Mouse (Mus musculus): ENCODE measurements at regions not wholly inside any gene's neighbourhood (a gene's known extent, or its start where the extent isn't known, plus 50 kb on each side); places are given as distances from the start of the nearest gene placed in this dataset.

GRCm38 (mm10) chr2:117747136-117747535, 364.5 kb upstream of the Thbs1 start:
- Histone ChIP-seq H3K27me3 (ENCODE audit: control insufficient read depth, insufficient read depth, low read length) (no peaks in the 10 kb centered on the region), H3K4me3 (ENCODE audit: low read depth, low read length) (no peak overlapping the region), H3K36me3 (ENCODE audit: control insufficient read depth, insufficient read depth, low read length) (no peaks in the 10 kb centered on the region), H3K4me1 (ENCODE audit: control insufficient read depth, insufficient read depth, insufficient read length, low read length) (no peaks in the 10 kb centered on the region), H3K27ac (ENCODE audit: insufficient read depth, low read depth, low read length) (no peak overlapping the region)
- TF ChIP-seq POLR2A (IDR thresholded peaks at IDR 0.05; ENCODE audit: low read depth, low read length) (no peak), CTCF (IDR thresholded peaks at IDR 0.05; ENCODE audit: extremely low read depth, insufficient read length, insufficient replicate concordance, low read depth, low read length) (no peak)
- 75% methylated on average over 3 of the region's 3 CpGs for WGBS

- no peak overlapping the region for H3K27ac ChIP-seq (ENCODE audit: insufficient read depth, low read depth, low read length)
- no peaks in the 10 kb centered on the region for H3K36me3 ChIP-seq (ENCODE audit: control insufficient read depth, insufficient read depth, low read length)
- 50% methylated on average over 4 of the region's 4 CpGs for WGBS
- no peaks in the 10 kb centered on the region for H3K27me3 ChIP-seq (ENCODE audit: control insufficient read depth, insufficient read depth, low read length)
- H3K4me3 ChIP-seq (ENCODE audit: low read depth, low read length), result no peak overlapping the region
- TF ChIP-seq CTCF (IDR thresholded peaks at IDR 0.05; ENCODE audit: extremely low read depth, insufficient read length, insufficient replicate concordance, low read depth, low read length) (no peak), POLR2A (IDR thresholded peaks at IDR 0.05; ENCODE audit: low read depth, low read length) (no peak)
- no peaks in the 10 kb centered on the region for H3K4me1 ChIP-seq (ENCODE audit: control insufficient read depth, insufficient read depth, insufficient read length, low read length)
These were observed 362.8 kb upstream of the Thbs1 start for GRCm38 (mm10) chr2:117748892-117749291.

GRCm38 (mm10) chr2:117759491-117760013, 352.1 kb upstream of the Thbs1 start:
- Histone ChIP-seq H3K27me3 (ENCODE audit: control insufficient read depth, insufficient read depth, low read length) (no peaks in the 10 kb centered on the region), H3K27ac (ENCODE audit: insufficient read depth, low read depth, low read length) (no peak overlapping the region), H3K4me1 (ENCODE audit: control insufficient read depth, insufficient read depth, insufficient read length, low read length) (no peaks in the 10 kb centered on the region), H3K36me3 (ENCODE audit: control insufficient read depth, insufficient read depth, low read length) (no peaks in the 10 kb centered on the region), H3K4me3 (ENCODE audit: low read depth, low read length) (no peak overlapping the region)
- TF ChIP-seq POLR2A (IDR thresholded peaks at IDR 0.05; ENCODE audit: low read depth, low read length) (no peak), CTCF (IDR thresholded peaks at IDR 0.05; ENCODE audit: extremely low read depth, insufficient read length, insufficient replicate concordance, low read depth, low read length) (no peak)
- 49% methylated on average over 1 of the region's 1 CpGs for WGBS

GRCm38 (mm10) chr2:117763631-117764030, 348.0 kb upstream of the Thbs1 start:
- Histone ChIP-seq H3K27ac (ENCODE audit: insufficient read depth, low read depth, low read length) (no peak overlapping the region), H3K4me3 (ENCODE audit: low read depth, low read length) (no peak overlapping the region), H3K4me1 (ENCODE audit: control insufficient read depth, insufficient read depth, insufficient read length, low read length) (no peaks in the 10 kb centered on the region), H3K27me3 (ENCODE audit: control insufficient read depth, insufficient read depth, low read length) (no peaks in the 10 kb centered on the region), H3K36me3 (ENCODE audit: control insufficient read depth, insufficient read depth, low read length) (no peaks in the 10 kb centered on the region)
- WGBS, result 94% methylated on average over 1 of the region's 1 CpGs
- TF ChIP-seq POLR2A (IDR thresholded peaks at IDR 0.05; ENCODE audit: low read depth, low read length) (no peak), CTCF (IDR thresholded peaks at IDR 0.05; ENCODE audit: extremely low read depth, insufficient read length, insufficient replicate concordance, low read depth, low read length) (no peak)

GRCm38 (mm10) chr2:117765572-117765971, 346.1 kb upstream of the Thbs1 start:
- Histone ChIP-seq H3K4me3 (ENCODE audit: low read depth, low read length) (no peak overlapping the region), H3K27ac (ENCODE audit: insufficient read depth, low read depth, low read length) (no peak overlapping the region), H3K27me3 (ENCODE audit: control insufficient read depth, insufficient read depth, low read length) (no peaks in the 10 kb centered on the region), H3K36me3 (ENCODE audit: control insufficient read depth, insufficient read depth, low read length) (no peaks in the 10 kb centered on the region), H3K4me1 (ENCODE audit: control insufficient read depth, insufficient read depth, insufficient read length, low read length) (no peaks in the 10 kb centered on the region)
- no peak for TF ChIP-seq CTCF (IDR thresholded peaks at IDR 0.05; ENCODE audit: extremely low read depth, insufficient read length, insufficient replicate concordance, low read depth, low read length)
- TF ChIP-seq POLR2A (IDR thresholded peaks at IDR 0.05; ENCODE audit: low read depth, low read length), result no peak
- WGBS, result 31% methylated on average over 5 of the region's 5 CpGs

GRCm38 (mm10) chr2:117766450-117766849, 345.2 kb upstream of the Thbs1 start:
- Histone ChIP-seq H3K27ac (ENCODE audit: insufficient read depth, low read depth, low read length) (no peak overlapping the region), H3K4me1 (ENCODE audit: control insufficient read depth, insufficient read depth, insufficient read length, low read length) (no peaks in the 10 kb centered on the region), H3K36me3 (ENCODE audit: control insufficient read depth, insufficient read depth, low read length) (no peaks in the 10 kb centered on the region), H3K27me3 (ENCODE audit: control insufficient read depth, insufficient read depth, low read length) (no peaks in the 10 kb centered on the region), H3K4me3 (ENCODE audit: low read depth, low read length) (no peak overlapping the region)
- no peak for TF ChIP-seq CTCF (IDR thresholded peaks at IDR 0.05; ENCODE audit: extremely low read depth, insufficient read length, insufficient replicate concordance, low read depth, low read length)
- TF ChIP-seq POLR2A (IDR thresholded peaks at IDR 0.05; ENCODE audit: low read depth, low read length), result no peak
- WGBS, result 75% methylated on average over 3 of the region's 3 CpGs

GRCm38 (mm10) chr2:117769402-117770114, 342.1 kb upstream of the Thbs1 start:
- WGBS, result 43% methylated on average over 7 of the region's 7 CpGs
- H3K4me1 ChIP-seq (ENCODE audit: control insufficient read depth, insufficient read depth, insufficient read length, low read length), result no peaks in the 10 kb centered on the region
- TF ChIP-seq POLR2A (IDR thresholded peaks at IDR 0.05; ENCODE audit: low read depth, low read length), result no peak
- no peak for TF ChIP-seq CTCF (IDR thresholded peaks at IDR 0.05; ENCODE audit: extremely low read depth, insufficient read length, insufficient replicate concordance, low read depth, low read length)
- no peak overlapping the region for H3K4me3 ChIP-seq (ENCODE audit: low read depth, low read length)
- H3K27ac ChIP-seq (ENCODE audit: insufficient read depth, low read depth, low read length), result no peak overlapping the region
- H3K36me3 ChIP-seq (ENCODE audit: control insufficient read depth, insufficient read depth, low read length), result no peaks in the 10 kb centered on the region
- H3K27me3 ChIP-seq (ENCODE audit: control insufficient read depth, insufficient read depth, low read length), result no peaks in the 10 kb centered on the region

Measured in small intestine, adult 2 months (tissue).